Mouse (Mus musculus) small intestine, adult 2 months (tissue): ENCODE results near the gene Sncg.

Experiments used
- CTCF ChIP-seq: fragments of 200-500 bp; IDR thresholded peaks from 2 replicates; pipeline ENCODE4 v1.5.1; 2012; ENCODE audit warnings: low read depth, mild to moderate bottlenecking, control low read depth, inconsistent platforms, low read length, moderate library complexity, mixed read lengths; ENCODE audit not compliant: insufficient replicate concordance, insufficient read length; ENCODE audit errors: extremely low read depth
- POLR2A ChIP-seq: fragments of 200-500 bp; IDR thresholded peaks from 2 replicates; pipeline ENCODE4 v1.6.1; 2012; ENCODE audit warnings: low read depth, mild to moderate bottlenecking, control low read depth, inconsistent platforms, low read length, moderate library complexity

- no peak for TF ChIP-seq CTCF
- TF ChIP-seq POLR2A, result no peak
These were observed 28.6 kb downstream of the Sncg start for GRCm38 (mm10) chr14:34345771-34346566.
